Mouse (Mus musculus) large intestine, adult 2 months (tissue): Measurements from ENCODE around the gene Tomm22. TPM values are rescaled to one million over a fixed set of nuclear protein-coding genes. Genes with fewer than 3 reads are reported as not detected.

Source experiments
- DNase-seq: peaks from one replicate; pipeline ENCODE4 v3.0.0-alpha.2; 2012; ENCODE audit warnings: low read depth, low spot score
- WGBS: fragments of 180-500 bp; shearing (Covaris S2); methylation state at CpG from one replicate; pipeline ENCODE4 v1.1.7; 2018; 5-methylcytosine and 5-hydroxymethylcytosine counted together
- polyA plus RNA-seq: library from polyadenylated mRNA; depleted of rRNA; stranded (reverse); fragments of >200 nt; gene quantifications from 2 replicates; pipeline ENCODE4 v1.2.3, GENCODE M21; 2012

Tomm22 gene
- polyA plus RNA-seq, 1 experiment, result 73.0 TPM

DNA sequence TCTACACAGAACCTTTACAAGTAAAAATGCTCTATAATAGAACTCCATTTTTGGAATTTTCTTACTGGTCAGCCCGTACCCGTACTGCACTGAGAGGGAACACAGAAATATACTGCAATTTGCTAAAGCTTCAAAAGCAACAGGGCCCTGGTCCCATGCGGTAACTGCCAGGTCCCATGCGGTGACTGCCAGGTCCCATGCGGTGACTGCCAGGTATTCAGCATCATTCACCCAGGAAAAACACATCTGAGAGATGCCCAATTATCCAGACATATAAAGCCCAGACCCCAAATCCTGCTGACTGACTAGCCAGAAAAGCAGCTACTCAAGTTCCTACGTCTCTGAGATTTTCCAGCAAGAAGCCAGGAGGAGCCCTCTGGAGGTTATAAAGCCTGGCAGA lies 14.0 kb downstream of the Tomm22 start:
- DNase-seq, result no peak
- WGBS, result 70% methylated on average over 6 of the region's 6 CpGs

DNA sequence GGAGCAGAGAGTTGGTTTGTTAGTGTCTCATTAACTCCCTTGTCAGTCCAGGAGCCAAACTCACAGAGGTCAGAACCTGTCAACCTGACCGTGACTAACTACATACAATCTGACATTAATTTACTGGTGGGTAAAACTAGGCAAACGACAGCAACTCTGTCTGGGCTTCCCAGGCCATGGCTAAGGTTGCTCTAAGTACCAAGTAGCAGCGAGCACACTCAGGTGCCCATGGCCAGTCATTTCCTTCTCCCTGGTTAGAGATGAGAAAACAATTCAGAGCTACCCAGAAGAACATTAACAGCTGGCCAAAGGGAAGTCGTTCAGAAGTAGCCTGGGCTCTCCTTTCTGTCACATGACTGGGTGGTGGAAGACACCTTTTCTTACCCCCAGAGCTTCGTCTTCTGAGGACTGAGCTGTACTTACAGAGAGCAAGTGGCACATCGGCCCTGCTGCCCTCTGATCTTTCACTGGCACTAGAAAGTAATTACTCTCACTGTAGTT lies 14.5 kb downstream of the Tomm22 start:
- no peak for DNase-seq
- 8% methylated on average over 6 of the region's 6 CpGs for WGBS

GRCm38 (mm10) chr15:79686046-79686869 lies 15.6 kb downstream of the Tomm22 start:
- 9% methylated on average over 15 of the region's 15 CpGs for WGBS
- no peak for DNase-seq

DNA sequence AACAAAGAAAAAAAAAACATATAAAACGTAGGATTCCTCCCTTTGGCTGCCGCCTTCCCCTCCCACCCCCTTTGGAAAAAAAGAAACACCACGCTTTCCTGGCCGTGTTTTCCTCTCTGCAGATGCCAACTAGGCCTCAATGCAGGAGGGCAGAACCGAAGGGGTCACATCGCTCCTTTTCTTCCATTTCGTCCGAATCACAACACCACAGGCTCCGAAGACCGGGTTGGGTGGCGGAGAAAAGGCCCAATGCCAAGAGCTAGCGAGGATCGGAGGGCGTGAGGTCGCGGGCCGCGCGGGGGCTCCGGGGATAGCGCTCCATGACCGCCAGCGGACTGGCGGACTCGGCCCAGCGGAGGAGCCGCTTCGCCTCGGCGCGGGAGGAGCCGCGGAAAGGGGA lies 16.5 kb downstream of the Tomm22 start:
- under 1% methylated on average over 33 of the region's 33 CpGs for WGBS
- no peak for DNase-seq

GRCm38 (mm10) chr15:79687646-79688267 lies 17.1 kb downstream of the Tomm22 start, which contains the start of gene Josd1:
Josd1 (minus strand) TSS chr15:79687919.
- under 1% methylated on average over 72 of the region's 72 CpGs for WGBS
- no peak for DNase-seq

- 4% methylated on average over 8 of the region's 8 CpGs for WGBS
- DNase-seq, result no peak
These were observed 17.8 kb downstream of the Tomm22 start for GRCm38 (mm10) chr15:79688268-79688956.

DNA sequence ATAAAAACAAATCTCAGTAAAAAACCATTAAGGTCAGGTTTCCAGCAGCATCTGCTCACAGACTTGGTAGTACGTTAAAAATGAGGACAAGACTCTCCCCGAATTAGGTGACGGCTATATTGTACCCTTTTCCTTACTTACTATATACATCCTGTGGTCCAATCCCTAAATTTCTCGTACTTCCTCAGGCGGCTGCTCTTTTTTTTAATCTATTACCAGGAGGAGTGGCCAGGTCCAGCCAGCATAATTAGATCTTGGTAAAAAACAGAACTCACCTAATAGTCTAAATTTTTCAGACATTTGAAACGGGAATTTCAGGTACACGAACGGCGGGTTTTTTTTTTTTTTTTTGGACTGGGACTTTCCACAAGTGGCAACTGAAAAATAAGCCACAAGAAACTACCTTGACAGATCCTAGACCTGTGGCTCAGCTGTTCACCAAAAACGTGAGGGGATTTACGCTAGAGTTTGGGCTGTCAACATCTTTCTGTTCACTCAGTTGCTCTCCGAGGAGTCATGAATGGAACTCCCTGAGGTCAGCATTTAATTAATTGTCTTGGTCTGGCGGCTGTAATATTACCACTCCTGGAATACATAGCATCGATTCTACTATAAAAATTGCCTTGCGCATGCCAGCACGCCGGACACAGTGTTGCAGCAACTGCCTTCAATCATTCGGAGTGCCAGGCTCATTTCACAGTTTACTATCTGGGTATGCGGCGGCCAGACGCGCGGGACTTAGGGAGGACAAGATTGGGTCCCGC lies 19.2 kb downstream of the Tomm22 start:
- WGBS, result 7% methylated on average over 24 of the region's 24 CpGs

DNA sequence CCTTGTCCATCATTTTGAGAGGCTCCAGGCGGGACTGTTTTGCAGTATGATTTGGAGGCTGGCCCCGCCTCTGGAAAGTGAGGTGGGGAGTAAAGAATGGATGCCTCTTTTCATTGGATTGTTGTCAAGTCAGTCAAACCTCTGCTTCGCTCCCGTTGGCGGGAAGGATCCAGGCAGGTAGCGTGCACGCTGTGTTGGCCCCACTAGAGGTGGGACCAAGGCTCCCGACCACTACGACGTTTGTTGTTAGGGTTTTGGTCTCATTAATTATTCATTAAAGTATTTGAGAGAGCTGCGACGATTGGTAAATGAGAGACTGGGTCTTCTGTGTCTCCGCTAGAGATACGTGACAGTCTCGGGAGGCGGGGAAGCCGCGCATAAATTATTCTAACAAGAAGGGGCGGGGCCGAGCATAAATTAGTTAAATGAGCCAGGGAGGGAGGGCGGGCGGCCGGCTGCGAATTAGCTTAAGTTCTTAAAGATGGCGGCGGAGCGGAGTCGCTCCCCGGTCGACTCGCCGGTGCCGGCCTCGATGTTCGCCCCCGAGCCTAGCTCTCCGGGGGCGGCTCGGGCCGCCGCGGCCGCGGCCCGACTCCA lies 19.9 kb downstream of the Tomm22 start, which contains the start of gene Gtpbp1:
Gene Gtpbp1, plus strand, starts transcription at position 420 of the 597 bp plus-strand sequence.
- peak; percentile 99 for DNase-seq
- WGBS, result under 1% methylated on average over 45 of the region's 45 CpGs

More for the DNA sequence above, 19.2 kb downstream of the Tomm22 start:
- no peak for DNase-seq

DNA sequence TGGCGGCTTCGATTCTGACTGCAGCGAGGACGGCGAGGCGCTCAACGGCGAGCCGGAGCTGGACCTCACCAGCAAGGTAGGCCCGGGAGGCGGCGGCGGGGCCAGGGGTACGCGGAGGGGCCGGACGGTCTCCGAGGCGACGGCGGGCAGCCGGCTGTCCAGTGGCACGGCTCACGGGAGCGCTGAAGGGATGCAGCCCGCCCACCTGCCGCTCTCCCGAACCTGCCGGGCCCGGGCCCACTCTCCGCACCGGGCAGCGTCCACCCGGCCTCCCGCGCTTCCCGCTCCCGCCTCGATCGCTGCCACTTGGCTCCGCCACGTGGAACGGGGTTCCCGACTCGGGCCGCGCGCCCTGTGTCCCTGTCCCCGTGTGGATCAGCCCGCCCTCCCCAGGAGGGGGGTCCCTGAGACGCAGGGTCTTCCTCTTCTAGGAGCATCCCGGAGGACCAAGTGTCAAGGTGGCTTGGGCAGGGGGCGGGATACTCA lies 20.4 kb downstream of the Tomm22 start:
- under 1% methylated on average over 53 of the region's 53 CpGs for WGBS
- DNase-seq, result no peak

DNA sequence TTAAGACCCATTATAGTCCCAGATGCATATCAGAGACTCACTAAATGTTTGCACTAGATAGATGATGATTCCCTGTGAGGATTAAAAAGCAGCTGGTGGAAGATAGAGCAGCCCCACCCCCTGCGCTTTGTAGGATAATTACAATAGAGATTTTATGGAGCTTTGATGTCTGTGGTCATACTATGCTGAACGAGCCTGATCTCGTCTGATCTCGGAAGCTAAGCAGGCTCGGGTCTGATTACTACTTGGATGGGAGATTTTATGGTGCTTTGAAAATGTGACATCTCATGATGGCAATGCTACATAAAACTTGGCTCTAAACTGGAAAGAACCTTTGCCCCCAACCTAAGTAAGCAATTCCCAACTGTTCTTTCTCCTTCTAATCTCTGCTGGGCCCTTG lies 21.7 kb downstream of the Tomm22 start:
- 24% methylated on average over 5 of the region's 5 CpGs for WGBS
- no peak for DNase-seq

DNA sequence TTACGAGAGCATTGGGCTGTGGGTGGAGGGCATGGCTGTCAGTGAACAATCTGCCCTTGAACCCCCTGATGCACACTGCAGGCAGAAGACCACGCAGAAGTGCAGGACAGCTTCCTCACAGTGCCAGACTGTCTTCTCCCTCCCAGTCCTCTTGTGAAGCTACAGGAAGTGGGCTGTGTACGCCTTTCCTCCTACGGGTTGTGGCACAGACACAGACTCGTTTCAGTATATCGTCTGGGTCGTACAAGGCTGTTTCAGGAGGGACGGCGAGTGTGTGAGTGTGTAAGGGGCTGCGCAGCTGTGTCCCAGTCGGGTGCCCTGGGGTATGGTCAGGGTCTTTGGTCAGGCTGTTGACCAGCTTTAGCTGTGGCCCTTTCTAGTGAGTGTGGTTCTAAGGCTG lies 23.1 kb downstream of the Tomm22 start:
- WGBS, result 75% methylated on average over 11 of the region's 11 CpGs
- DNase-seq, result no peak

DNA sequence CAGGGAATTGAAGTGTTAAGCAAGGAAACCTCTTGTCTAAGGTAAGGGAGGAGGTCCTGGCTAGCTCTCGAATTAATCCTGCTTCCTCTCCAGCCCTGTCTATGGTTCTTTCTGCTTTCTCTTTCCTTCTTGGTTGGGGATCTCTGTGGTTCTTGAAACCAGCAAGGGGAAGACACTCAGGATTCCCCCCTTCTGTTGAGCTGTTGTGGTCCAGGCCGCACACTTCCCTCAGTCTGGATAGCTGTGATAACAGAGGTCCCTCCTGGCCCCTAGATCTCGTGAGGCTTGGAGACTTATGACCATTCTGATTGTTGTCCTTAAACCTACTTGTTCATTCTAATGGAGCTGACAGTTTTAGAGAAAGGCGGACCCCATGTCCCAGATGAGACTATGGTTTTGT lies 23.9 kb downstream of the Tomm22 start:
- WGBS, result 87% methylated on average over 4 of the region's 4 CpGs
- DNase-seq, result no peak

DNA sequence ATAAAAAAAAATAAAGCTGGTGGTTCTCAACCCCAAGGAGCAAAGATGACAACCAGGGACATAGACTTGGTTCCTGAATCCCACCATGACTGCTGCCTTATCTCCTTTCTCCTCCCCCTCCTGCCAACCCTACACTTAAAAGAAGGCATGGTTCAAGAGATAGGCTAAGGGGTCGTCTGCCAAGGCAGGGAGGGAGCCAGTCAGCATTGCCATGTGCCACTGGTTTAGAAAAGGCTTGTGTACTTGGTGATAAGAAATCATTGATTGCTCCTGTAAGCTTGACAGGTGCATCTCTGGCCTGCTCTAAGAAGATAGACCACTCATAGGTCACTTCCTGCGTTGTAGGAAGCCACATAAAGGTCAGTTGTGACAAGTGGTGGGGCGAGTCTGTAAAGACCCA lies 24.9 kb downstream of the Tomm22 start:
- WGBS, result 36% methylated on average over 3 of the region's 3 CpGs
- no peak for DNase-seq

GRCm38 (mm10) chr15:79696508-79696907 lies 25.8 kb downstream of the Tomm22 start:
- 90% methylated on average over 2 of the region's 2 CpGs for WGBS
- DNase-seq, result no peak

GRCm38 (mm10) chr15:79697011-79697410 lies 26.4 kb downstream of the Tomm22 start:
- DNase-seq, result no peak
- 57% methylated on average over 6 of the region's 6 CpGs for WGBS

GRCm38 (mm10) chr15:79697558-79698187 lies 27.0 kb downstream of the Tomm22 start:
- WGBS, result 50% methylated on average over 9 of the region's 9 CpGs
- no peak for DNase-seq

DNA sequence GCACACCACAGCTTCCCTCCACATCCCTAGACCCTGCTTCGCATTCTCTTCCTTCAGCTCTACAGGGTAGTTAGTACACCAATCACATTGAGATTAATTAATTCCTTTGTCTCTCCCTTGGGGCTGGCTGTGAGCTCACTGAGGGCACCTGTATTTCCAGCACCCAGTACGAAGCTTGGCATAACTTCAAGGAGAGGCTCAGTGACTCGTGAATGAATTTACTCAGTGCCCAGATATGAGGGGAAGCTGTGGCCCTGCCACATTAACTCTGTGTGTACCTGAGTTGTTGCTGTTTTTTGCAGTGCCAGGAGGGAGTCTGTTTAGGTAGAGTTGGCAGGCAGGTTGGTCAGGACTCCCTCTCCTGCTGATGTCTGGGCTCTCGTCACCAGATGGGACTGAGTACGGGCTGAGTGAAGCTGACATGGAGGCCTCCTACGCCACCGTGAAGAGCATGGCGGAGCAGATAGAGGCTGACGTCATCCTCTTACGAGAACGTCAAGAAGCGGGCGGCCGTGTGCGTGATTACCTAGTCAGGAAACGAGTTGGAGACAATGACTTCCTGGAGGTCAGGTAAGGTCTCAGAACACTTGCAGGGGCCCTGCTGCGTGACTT lies 36.0 kb downstream of the Tomm22 start:
- WGBS, result 81% methylated on average over 17 of the region's 17 CpGs
- no peak for DNase-seq

DNA sequence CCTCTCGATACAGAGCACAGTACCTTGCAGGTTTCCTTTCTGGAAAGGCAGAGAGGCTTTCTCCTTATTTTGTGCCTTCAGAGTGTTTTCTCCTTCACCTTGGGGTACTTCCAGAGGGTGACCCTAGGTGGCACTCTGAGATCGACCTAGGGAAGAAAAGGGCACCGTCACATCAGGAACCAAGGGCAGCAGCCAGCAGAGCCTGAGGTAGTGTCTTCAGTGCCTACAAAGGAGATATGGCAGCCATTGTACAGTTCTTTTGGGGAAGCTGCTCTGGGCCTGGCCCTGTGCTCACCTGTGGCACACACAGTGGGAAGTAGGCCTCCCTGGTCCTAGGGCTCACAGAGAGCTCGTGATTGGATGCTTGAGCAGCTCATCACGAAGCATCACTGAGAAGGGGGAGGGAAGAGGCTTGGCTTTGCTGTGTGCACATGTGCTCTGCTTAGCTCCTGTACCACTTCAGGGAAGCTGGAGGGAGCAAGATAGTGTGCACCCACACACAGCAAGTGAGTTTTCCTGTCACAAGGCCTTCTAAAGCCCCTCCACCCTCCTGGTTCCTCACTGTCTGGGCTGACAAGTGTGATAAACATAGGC lies 37.7 kb downstream of the Tomm22 start:
- WGBS, result 93% methylated on average over 5 of the region's 5 CpGs
- DNase-seq, result no peak
